In the genomic region with DNA sequence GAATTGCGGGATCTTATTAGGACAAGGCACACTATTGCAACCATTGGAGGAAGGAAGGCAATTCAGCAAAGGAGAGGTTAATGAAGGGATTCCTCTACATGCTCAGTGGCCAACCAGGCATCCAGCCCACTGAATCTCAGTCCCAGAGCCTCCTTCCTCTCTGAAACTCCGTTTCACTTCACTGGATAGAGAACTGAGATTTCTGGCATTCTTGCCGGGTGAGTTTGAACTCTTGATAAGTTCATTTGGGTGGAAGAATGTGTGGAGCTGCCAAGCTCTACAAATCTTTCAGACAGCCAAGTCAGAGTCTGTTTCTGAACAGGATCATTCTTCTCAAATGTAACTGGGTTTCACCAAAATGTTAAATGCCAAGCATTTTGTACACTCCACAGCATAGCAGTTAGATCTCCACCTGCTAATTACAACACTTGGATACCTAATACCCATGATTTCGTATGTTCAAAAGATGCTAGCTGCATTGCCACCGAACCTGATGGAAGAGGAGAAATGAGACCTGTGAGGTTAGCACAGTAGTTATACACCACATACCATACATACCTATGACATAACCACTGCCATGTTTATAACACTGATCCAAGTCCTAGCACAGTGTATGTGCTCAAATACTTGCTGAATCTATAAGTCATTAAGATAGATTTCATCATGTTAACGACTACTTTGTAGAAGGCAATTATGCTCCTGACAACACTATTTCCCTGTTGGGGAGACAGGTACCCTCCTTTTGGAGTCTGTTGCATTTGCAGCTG, we compare ENCODE assay signal across 13 mouse cellular contexts. TPM values are rescaled to one million over a fixed set of nuclear protein-coding genes. Genes with fewer than 3 reads are reported as not detected.
DNase-seq lines count a peak whose midpoint lies in the region; ATAC-seq and TF ChIP-seq lines count a peak whose summit lies in the region.
"Had no signal": no experiment of that assay in that cellular context is flagged by ENCODE, and none has a peak within 500 bp of the region (broad histone marks: within the 10 kb centered on the region; RNA-seq: fewer than 3 reads in every experiment).

No protein-coding gene starts in this region.

- TF ChIP-seq POLR2A in embryonic fibroblast, embryonic 13.5 days (IDR thresholded peaks at IDR 0.05; ENCODE audit: low read depth, low read length), result no peak; the same call in 1 of the 2 replicates

- no peaks in the 10 kb centered on the region for H3K9me3 ChIP-seq in lung, postnatal 0 days (ENCODE audit: low read length)
- H3K9me3 ChIP-seq: stomach, embryonic 15.5 days had no signal

- H3K9ac ChIP-seq in lung, postnatal 0 days (replicated peaks; ENCODE audit: low read depth), result no peak overlapping the region
- H3K9ac ChIP-seq: hindbrain, embryonic 12.5 days; neural tube, embryonic 15.5 days; stomach, embryonic 15.5 days had no signal

- peak overlapping the region; percentile 89 for H3K27ac ChIP-seq in embryonic fibroblast, embryonic 13.5 days (ENCODE audit: insufficient read depth, low read length)
- H3K27ac ChIP-seq in lung, postnatal 0 days (ENCODE audit: low read length), result no peak overlapping the region
- H3K27ac ChIP-seq: hindbrain, embryonic 12.5 days; neural tube, embryonic 15.5 days; stomach, embryonic 15.5 days had no signal

- no peaks in the 10 kb centered on the region for H3K27me3 ChIP-seq in lung, postnatal 0 days (replicated peaks; ENCODE audit: insufficient read depth, low read length)
- H3K27me3 ChIP-seq: hindbrain, embryonic 12.5 days; neural tube, embryonic 15.5 days; stomach, embryonic 15.5 days had no signal

- TF ChIP-seq CTCF in embryonic fibroblast, embryonic 13.5 days (IDR thresholded peaks at IDR 0.05; ENCODE audit: borderline replicate concordance, insufficient read depth, low read length), result no peak
- TF ChIP-seq CTCF in lung, postnatal 0 days (IDR thresholded peaks at IDR 0.05), result no peak

- H3K4me2 ChIP-seq in lung, postnatal 0 days (replicated peaks; ENCODE audit: low read depth, low read length), result no peak overlapping the region
- H3K4me2 ChIP-seq: hindbrain, embryonic 12.5 days; neural tube, embryonic 15.5 days; stomach, embryonic 15.5 days had no signal

- no peak overlapping the region for H3K4me3 ChIP-seq in embryonic fibroblast, embryonic 13.5 days (ENCODE audit: insufficient read depth, low read length)
- no peak overlapping the region for H3K4me3 ChIP-seq in lung, postnatal 0 days (ENCODE audit: low read depth, low read length)
- H3K4me3 ChIP-seq: erythroblast, embryonic 14.5 days; hindbrain, embryonic 12.5 days; neural tube, embryonic 15.5 days; stomach, embryonic 15.5 days had no signal

- WGBS in lung, postnatal 0 days, result 38% methylated on average over 6 of the region's 6 CpGs

- no peak for TF ChIP-seq EP300 in lung, postnatal 0 days (IDR thresholded peaks at IDR 0.05)

- H3K36me3 ChIP-seq in lung, postnatal 0 days (ENCODE audit: insufficient read depth, low read length), result no peaks in the 10 kb centered on the region
- H3K36me3 ChIP-seq: hindbrain, embryonic 12.5 days; neural tube, embryonic 15.5 days; stomach, embryonic 15.5 days had no signal

- peaks cover 16% of the 10 kb centered on the region for H3K4me1 ChIP-seq in embryonic fibroblast, embryonic 13.5 days (ENCODE audit: control insufficient read depth, insufficient read depth, low read length)
- peaks cover 15% of the 10 kb centered on the region; the same call in 1 of the 2 replicates for H3K4me1 ChIP-seq in lung, postnatal 0 days (ENCODE audit: insufficient read depth, low read depth, low read length)
- H3K4me1 ChIP-seq: hindbrain, embryonic 12.5 days; neural tube, embryonic 15.5 days; stomach, embryonic 15.5 days had no signal

- peak; percentile 64 for ATAC-seq in lung, postnatal 0 days

- DNase-seq in adrenal gland, postnatal 14 days, result peak; percentile 37
- no peak for DNase-seq in adrenal gland, adult 18-20 months (ENCODE audit: low spot score in 2 of 2)
- DNase-seq in kidney, adult 18-20 months, result peak; percentile 53
- peak; percentile 68 for DNase-seq in lung, postnatal 0 days (ENCODE audit: low spot score)
- no peak for DNase-seq in frontal cortex, adult 2 months (ENCODE audit: extremely low spot score in 1 of 2, low spot score in 1 of 2)
- no peak for DNase-seq in layer of hippocampus, adult 9-11 months
- no peak for DNase-seq in cerebellum, adult 11 months
- DNase-seq: cerebellum, adult 11-12 months had no signal

RNA-seq across cellular contexts. Expression of a gene that starts 12.2 kb away (rescaled TPM):
- total RNA-seq in adrenal gland, postnatal 14 days (2021), result 25.8 and 37.1 TPM in 2 replicates
- total RNA-seq in adrenal gland, adult 18-20 months (2021), result 100 to 1,000 TPM in 1 of 2 experiments, 10 to 100 TPM in 1; 82.5 to 154 TPM
- 209 and 226 TPM in 2 replicates for polyA plus RNA-seq in embryonic fibroblast, embryonic 13.5 days (2011; ENCODE audit: insufficient read length, low read depth, missing spikeins)
- 40.6 and 40.7 TPM in 2 replicates for polyA plus RNA-seq in lung, postnatal 0 days (2015; fragmentation: Nextera tagmentation; extraction: Ambion mirVana)
- 27.4 and 29.2 TPM in 2 replicates for polyA plus RNA-seq in frontal cortex, adult 2 months (2012; rRNA removed)

Comparison
In these comparisons a context has a peak if more than half of its experiments do, and no peak if none do; other contexts are left out.
1. DNase-seq: peak in adrenal gland, postnatal 14 days (single experiment), kidney, adult 18-20 months (single experiment) and lung, postnatal 0 days (single experiment); none in adrenal gland, adult 18-20 months (0 of 2), frontal cortex, adult 2 months (0 of 2), layer of hippocampus, adult 9-11 months (single experiment) and cerebellum, adult 11 months (single experiment).